Mouse (Mus musculus) liver, embryonic 14.5 days (tissue): ENCODE measurements around the gene Smc1b.

Source experiments
- CTCF ChIP-seq: IDR thresholded peaks from 2 replicates; pipeline ENCODE4 v1.5.1; 2016; ENCODE audit warnings: antibody characterized with exemption, low read depth, control low read depth
- EP300 ChIP-seq: IDR thresholded peaks from 2 replicates; pipeline ENCODE4 v1.6.1; 2016; ENCODE audit warnings: antibody characterized with exemption, low read depth

- TF ChIP-seq CTCF, result no peak
- no peak for TF ChIP-seq EP300
Measured at GRCm38 (mm10) chr15:85172054-85172453, 40.3 kb upstream of the Smc1b start.
